Mouse (Mus musculus): Measurements from ENCODE around the gene Dscaml1.

- TF ChIP-seq CTCF (IDR thresholded peaks at IDR 0.05; ENCODE audit: borderline replicate concordance, insufficient read depth, low read length) (no peak), POLR2A (IDR thresholded peaks at IDR 0.05; ENCODE audit: low read depth, low read length) (no peak)
Measured at GRCm38 (mm10) chr9:45610336-45611060, 184.1 kb downstream of the Dscaml1 start.
